Mouse (Mus musculus): ENCODE data around the gene Churc1. TPM values are rescaled to one million over a fixed set of nuclear protein-coding genes. Genes with fewer than 3 reads are reported as not detected.

The Churc1 gene
- polyA plus RNA-seq, 1 experiment from 2014 or later = 135 TPM

DNA sequence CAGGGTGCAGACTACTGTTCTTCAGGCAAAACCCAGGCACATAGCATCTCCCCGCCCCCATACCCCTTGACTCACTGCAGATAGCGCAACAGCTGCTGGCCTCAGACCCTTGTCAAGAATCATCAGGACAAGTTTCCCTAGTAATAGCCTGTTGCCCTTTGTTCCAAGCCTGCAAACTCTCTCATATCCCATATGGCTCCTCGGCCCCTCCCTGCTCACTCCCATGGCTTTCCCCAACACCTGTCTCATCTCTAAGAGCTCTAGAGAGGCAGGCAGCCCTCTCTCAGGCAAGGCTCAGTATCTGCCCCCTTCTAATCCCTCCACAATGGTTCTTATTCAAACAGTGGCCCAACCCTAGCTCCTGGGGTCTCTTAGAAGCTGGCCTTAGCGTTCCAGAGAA lies 55.3 kb downstream of the Churc1 start:
- H3K27me3 ChIP-seq (ENCODE audit: insufficient read depth, poor library complexity, severe bottlenecking) = peaks cover 68% of the 10 kb centered on the region
- peaks cover 63% of the 10 kb centered on the region for H3K4me1 ChIP-seq (replicated peaks)
- H3K4me3 ChIP-seq = peak overlapping the region; percentile 80; the same call in 1 of the 2 replicates
- peak overlapping the region; percentile 87 for H3K27ac ChIP-seq
- WGBS = 46% methylated on average over 4 of the region's 4 CpGs
- H3K36me3 ChIP-seq = no peaks in the 10 kb centered on the region
- no peak for DNase-seq (ENCODE audit: low spot score)
- H3K9me3 ChIP-seq = no peaks in the 10 kb centered on the region

DNA sequence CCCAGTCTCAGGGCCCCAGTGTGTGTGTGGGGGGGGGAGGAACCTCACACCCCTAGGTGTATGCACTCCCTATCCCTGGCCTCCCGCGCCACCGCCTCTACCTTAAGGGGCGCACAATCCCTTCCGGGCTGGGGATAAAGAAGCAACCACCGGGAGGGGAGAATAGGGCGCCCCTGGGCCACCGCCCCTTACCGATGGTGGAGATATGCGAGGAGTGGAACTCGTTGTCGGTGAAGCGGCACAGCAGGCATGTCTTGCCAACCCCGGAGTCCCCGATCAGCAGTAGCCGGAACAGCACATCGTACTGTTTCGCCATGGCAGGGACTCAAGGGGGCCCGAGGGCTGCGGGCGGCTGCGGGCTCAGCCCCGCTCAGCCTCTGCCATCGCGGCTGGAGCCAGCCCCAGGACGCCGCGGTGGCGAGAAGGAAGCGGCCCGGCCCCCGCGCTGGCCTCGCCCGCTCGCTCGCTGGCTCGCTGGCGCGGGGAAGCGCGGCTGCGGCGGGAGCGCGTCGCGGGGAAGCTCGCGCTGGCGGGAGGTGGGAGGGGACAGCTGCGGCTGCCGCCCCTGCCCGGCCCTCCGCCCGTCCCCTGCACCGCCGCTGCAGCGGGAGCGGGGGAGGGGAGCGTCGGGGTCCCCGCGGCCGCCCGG lies 56.8 kb downstream of the Churc1 start:
- under 1% methylated on average over 66 of the region's 66 CpGs for WGBS
- DNase-seq (ENCODE audit: low spot score) = peak; percentile 58
- Histone ChIP-seq H3K4me3 (peak overlapping the region; percentile 80), H3K27me3 (ENCODE audit: insufficient read depth, poor library complexity, severe bottlenecking) (peaks cover 74% of the 10 kb centered on the region), H3K36me3 (no peaks in the 10 kb centered on the region), H3K27ac (peak overlapping the region; percentile 87), H3K4me1 (replicated peaks) (peaks cover 55% of the 10 kb centered on the region), H3K9me3 (no peaks in the 10 kb centered on the region)

DNA sequence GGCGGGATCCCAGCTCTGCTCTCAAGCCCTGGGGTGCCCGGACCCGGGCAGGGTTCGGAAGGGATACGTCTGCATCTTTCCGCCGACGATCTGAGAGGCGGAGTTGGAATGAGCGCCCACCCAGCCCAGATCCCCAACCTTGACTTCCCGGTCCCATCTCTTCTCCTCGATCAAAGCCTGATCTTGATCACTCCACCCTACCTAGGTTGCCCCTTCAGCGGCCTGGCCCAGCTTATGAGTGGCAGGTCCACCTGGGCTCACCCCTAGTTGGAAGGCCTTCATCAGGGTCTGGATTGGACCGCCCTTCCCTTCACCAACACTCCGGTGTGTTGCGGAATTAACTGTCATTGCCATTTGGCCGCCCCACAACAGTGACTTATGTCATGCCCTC lies 57.3 kb downstream of the Churc1 start, which contains the start of gene Rab15:
Gene Rab15, minus strand, starts transcription at position 258 of the 391 bp plus-strand sequence.
- Histone ChIP-seq H3K4me1 (replicated peaks) (peaks cover 50% of the 10 kb centered on the region), H3K27ac (peak within 1 kb of the TSS; percentile 87), H3K9me3 (no peaks in the 10 kb centered on the region), H3K27me3 (ENCODE audit: insufficient read depth, poor library complexity, severe bottlenecking) (peaks cover 74% of the 10 kb centered on the region), H3K4me3 (peak within 1 kb of the TSS; percentile 80), H3K36me3 (no peaks in the 10 kb centered on the region)
- peak; percentile 36 for DNase-seq (ENCODE audit: low spot score)
- WGBS = 3% methylated on average over 17 of the region's 17 CpGs

DNA sequence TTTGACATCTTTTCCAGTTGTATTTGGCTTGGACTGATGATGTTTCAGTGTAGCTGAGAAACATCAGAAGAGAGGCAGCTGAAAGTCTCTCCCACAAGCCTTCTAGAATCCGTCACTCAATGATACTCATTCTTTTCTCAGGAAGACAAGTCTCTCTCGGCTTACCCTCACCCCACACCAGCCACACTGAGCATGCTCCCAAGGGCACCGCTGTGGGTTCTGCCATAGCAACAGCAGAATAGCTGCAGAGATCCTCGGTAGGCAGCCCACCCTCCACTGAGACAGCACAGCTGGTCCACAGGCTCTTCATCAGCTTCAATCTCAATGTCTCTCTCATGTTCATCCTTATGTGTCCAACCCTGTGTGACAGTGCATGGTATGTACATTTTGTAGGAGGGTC lies 59.9 kb downstream of the Churc1 start:
- Histone ChIP-seq H3K4me1 (replicated peaks) (peaks cover 29% of the 10 kb centered on the region), H3K9me3 (no peaks in the 10 kb centered on the region), H3K27me3 (ENCODE audit: insufficient read depth, poor library complexity, severe bottlenecking) (peaks cover 58% of the 10 kb centered on the region), H3K4me3 (no peak overlapping the region), H3K27ac (no peak overlapping the region), H3K36me3 (no peaks in the 10 kb centered on the region)
- no peak for DNase-seq (ENCODE audit: low spot score)
- 57% methylated on average over 4 of the region's 4 CpGs for WGBS

DNA sequence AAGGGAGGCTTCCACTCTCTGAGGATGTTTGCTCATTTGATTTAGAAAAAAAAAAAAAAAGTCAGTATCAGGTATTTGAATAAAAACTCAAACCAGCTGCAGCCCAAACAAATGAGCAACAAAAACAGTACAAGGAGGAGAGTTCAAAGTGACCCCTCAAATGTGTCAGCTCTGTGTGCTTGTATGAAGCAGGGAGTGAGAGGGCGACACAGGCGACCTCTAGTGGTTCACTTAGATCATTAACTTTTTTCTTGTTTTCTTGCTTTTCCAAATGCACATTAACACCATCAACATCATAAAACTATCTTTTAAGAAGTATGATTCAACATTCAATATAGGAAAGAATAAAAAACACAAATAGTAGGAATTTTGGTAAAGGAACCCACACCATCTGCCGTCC lies 67.4 kb downstream of the Churc1 start:
- WGBS = 4% methylated on average over 3 of the region's 3 CpGs
- no peaks in the 10 kb centered on the region for H3K9me3 ChIP-seq
- H3K4me1 ChIP-seq (replicated peaks) = 0 out of 2 replicates have a peak, but pooled peaks cover 2% of the 10 kb centered on the region
- H3K36me3 ChIP-seq = no peaks in the 10 kb centered on the region
- no peaks in the 10 kb centered on the region; the same call in 1 of the 2 replicates for H3K27me3 ChIP-seq (ENCODE audit: insufficient read depth, poor library complexity, severe bottlenecking)
- DNase-seq (ENCODE audit: low spot score) = no peak
- no peak overlapping the region for H3K4me3 ChIP-seq
- no peak overlapping the region for H3K27ac ChIP-seq

Other genes with a start within 250 kb of the Churc1 start
- 2.1 and 2.7 TPM in 2 replicates for gene Plekhg3, start 234.6 kb upstream of the Churc1 start, polyA plus RNA-seq (2016; fragmentation: Nextera tagmentation; extraction: Ambion mirVana)
- gene Sptb, start 55.0 kb upstream of the Churc1 start, polyA plus RNA-seq (2016; fragmentation: Nextera tagmentation; extraction: Ambion mirVana) = 4.8 TPM in 2 replicates
- gene Fntb, start 51 bp downstream of the Churc1 start, polyA plus RNA-seq (2016; fragmentation: Nextera tagmentation; extraction: Ambion mirVana) = 50.6 and 51.8 TPM in 2 replicates
- 0.49 TPM in 1 of 2 replicates, not detected in the other for gene Gpx2, start 30.0 kb downstream of the Churc1 start, polyA plus RNA-seq (2016; fragmentation: Nextera tagmentation; extraction: Ambion mirVana)
- 21.3 and 23.8 TPM in 2 replicates for gene Rab15, start 57.4 kb downstream of the Churc1 start, polyA plus RNA-seq (2016; fragmentation: Nextera tagmentation; extraction: Ambion mirVana)
- gene Max, start 196.7 kb downstream of the Churc1 start, polyA plus RNA-seq (2016; fragmentation: Nextera tagmentation; extraction: Ambion mirVana) = 11.4 and 17.1 TPM in 2 replicates